Mouse (Mus musculus) heart, embryonic 11.5 days (tissue): ENCODE data around the gene Ltbp4. TPM values are rescaled to one million over a fixed set of nuclear protein-coding genes. Genes with fewer than 3 reads are reported as not detected.

Experiments used
- ATAC-seq: fragments of 200-750 bp; cut with Nextera tagmentation; replicated peaks from 2 replicates; pipeline ENCODE4 v1.8.0; 2017; ENCODE audit warnings: moderate library complexity; ENCODE audit not compliant: insufficient number of reproducible peaks, low FRiP score, low TSS enrichment
- H3K27ac ChIP-seq: fragments of 300-500 bp; sonication (generic); 2 replicates; pipeline ENCODE4 v1.5.1; 2014; ENCODE audit warnings: mild to moderate bottlenecking, low read depth, low read length
- H3K27me3 ChIP-seq: fragments of 300-500 bp; sonication (generic); 2 replicates; pipeline ENCODE4 v1.6.1; 2014; ENCODE audit warnings: mild to moderate bottlenecking, low read length, mixed read lengths; ENCODE audit not compliant: control insufficient read depth, insufficient read depth
- H3K36me3 ChIP-seq: fragments of 300-500 bp; sonication (generic); 2 replicates; pipeline ENCODE4 v1.6.1; 2014; ENCODE audit warnings: mild to moderate bottlenecking, low read length, moderate library complexity, mixed read lengths; ENCODE audit not compliant: control insufficient read depth, insufficient read depth
- H3K4me1 ChIP-seq: fragments of 300-500 bp; sonication (generic); 2 replicates; pipeline ENCODE4 v1.6.1; 2014; ENCODE audit warnings: low read length; ENCODE audit not compliant: control insufficient read depth, insufficient read depth
- H3K4me2 ChIP-seq: fragments of 300-500 bp; sonication (generic); 2 replicates; pipeline ENCODE4 v1.6.1; 2014; ENCODE audit warnings: mild to moderate bottlenecking, moderate library complexity
- H3K4me3 ChIP-seq: fragments of 300-500 bp; sonication (generic); 2 replicates; pipeline ENCODE4 v1.5.1; 2014; ENCODE audit warnings: low read depth, low read length
- H3K9ac ChIP-seq: fragments of 300-500 bp; sonication (generic); 2 replicates; pipeline ENCODE4 v1.6.1; 2014; ENCODE audit warnings: mild to moderate bottlenecking, low read depth, low read length, moderate library complexity
- H3K9me3 ChIP-seq: fragments of 300-500 bp; sonication (generic); replicated peaks from 2 replicates; pipeline ENCODE4 v1.6.1; 2016; ENCODE audit warnings: low read length; ENCODE audit not compliant: control insufficient read depth
- WGBS: fragments of 180-500 bp; shearing (Covaris S2); extraction: QIAGEN DNeasy Blood & Tissue Kit; methylation state at CpG from one replicate; pipeline ENCODE4 v1.1.7; 2014; ENCODE audit not compliant: insufficient replicate concordance; 5-methylcytosine and 5-hydroxymethylcytosine counted together
- polyA plus RNA-seq: library from polyadenylated mRNA; unstranded; fragments of >200 nt; fragmentation: Nextera tagmentation; extraction: Ambion mirVana; gene quantifications from 2 replicates; pipeline ENCODE4 v1.2.1, GENCODE M21; 2014

Ltbp4 gene
- polyA plus RNA-seq, 1 experiment from 2014 or later = 28.9 TPM

DNA sequence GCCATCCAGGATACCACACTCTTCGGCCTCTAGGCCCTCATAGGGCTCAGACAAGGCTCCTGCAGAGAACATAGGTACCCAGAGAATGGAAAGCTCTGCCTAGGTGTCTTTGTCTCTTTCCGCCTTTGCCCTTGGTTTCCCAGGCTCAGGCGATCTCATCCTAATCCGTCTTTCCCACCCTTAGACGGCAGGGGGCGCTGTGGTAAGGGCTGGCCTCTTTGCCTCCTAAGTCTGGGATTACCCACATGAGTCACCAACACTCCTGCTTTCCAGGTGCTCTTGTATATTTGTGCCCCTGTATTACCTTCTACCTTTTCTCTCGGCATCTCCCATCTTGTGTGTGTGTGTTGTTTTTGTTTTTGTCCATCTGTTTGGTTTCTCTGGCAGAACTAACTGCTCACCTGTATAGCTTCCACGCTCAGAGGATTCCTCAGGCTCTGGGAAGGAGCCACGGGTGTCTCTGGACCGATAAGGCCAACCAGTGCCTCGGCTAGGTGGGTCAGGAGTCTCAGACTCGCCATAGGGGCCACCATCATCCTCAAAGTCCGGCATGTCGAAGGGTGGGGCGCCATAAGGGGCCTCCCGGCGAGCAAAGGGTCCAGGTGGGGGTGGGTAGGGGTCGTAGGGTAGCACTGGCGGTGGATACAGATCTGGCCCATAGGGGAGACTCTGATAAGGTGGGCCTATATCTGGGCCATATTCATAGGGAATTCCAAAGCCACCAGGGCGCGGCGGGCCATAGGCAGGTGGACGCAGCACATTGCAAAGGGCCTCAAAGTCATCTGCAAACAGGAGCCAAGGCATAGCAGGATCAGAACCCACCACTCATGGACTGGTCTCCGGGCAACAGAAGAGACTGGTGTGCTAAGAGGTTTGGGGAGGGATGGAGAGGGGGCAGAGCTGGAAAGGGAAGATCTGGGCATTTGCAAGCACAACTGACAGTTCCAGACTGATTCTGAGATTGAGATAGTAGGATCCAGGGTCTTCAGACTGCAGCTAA is 31.0 kb downstream of the Ltbp4 start:
- Histone ChIP-seq H3K27me3 (peaks cover 29% of the 10 kb centered on the region), H3K4me2 (no peak overlapping the region), H3K4me1 (peaks cover 3% of the 10 kb centered on the region), H3K27ac (no peak overlapping the region), H3K9ac (no peak overlapping the region), H3K9me3 (no peaks in the 10 kb centered on the region), H3K36me3 (no peaks in the 10 kb centered on the region), H3K4me3 (no peak overlapping the region)
- 68% methylated on average over 24 of the region's 24 CpGs for WGBS
- no peak for ATAC-seq

DNA sequence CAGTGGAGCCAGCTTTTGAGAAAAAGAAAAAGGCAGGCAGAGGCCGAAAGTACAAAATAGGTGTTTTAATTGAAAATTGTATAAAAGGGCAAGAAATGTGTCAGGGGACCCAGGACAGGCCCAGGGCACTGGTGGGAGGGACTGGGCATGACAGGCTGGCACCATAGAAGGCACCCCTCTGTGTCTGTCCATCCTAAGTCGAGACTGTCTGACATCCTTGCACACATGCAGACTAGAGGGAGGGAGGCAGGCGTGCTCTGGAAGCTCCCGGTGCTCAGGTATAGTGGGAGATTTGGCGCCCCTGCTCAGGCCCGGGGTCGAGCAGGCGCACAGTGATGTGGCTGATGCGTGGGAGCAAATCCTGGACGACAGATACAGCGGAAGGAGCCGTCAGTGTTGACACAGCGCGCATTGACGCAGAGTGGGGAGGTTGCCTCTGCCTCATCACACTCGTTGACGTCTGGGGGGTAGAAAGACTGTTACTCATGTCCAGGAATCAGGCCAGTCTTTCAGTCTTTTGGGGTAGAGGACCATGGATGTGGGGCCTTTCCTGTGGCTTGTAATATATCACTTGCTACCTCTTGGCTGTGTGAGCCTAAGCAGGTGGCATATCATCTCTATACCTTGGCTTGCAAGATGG is 32.3 kb downstream of the Ltbp4 start:
- Histone ChIP-seq H3K4me1 (peaks cover 3% of the 10 kb centered on the region), H3K27me3 (peaks cover 19% of the 10 kb centered on the region), H3K27ac (no peak overlapping the region), H3K9ac (no peak overlapping the region), H3K9me3 (no peaks in the 10 kb centered on the region), H3K36me3 (no peaks in the 10 kb centered on the region), H3K4me3 (no peak overlapping the region), H3K4me2 (no peak overlapping the region)
- 74% methylated on average over 17 of the region's 17 CpGs for WGBS
- no peak for ATAC-seq

GRCm38 (mm10) chr7:27302172-27302571 is 35.3 kb downstream of the Ltbp4 start:
- Histone ChIP-seq H3K27ac (no peak overlapping the region), H3K27me3 (peaks cover 12% of the 10 kb centered on the region; the same call in 1 of the 2 replicates), H3K4me3 (no peak overlapping the region), H3K9me3 (no peaks in the 10 kb centered on the region), H3K9ac (no peak overlapping the region), H3K4me1 (no peaks in the 10 kb centered on the region), H3K4me2 (no peak overlapping the region), H3K36me3 (no peaks in the 10 kb centered on the region)
- ATAC-seq = peak; percentile 29; the same call in 1 of the 2 replicates
- WGBS = 10% methylated on average over 11 of the region's 11 CpGs

DNA sequence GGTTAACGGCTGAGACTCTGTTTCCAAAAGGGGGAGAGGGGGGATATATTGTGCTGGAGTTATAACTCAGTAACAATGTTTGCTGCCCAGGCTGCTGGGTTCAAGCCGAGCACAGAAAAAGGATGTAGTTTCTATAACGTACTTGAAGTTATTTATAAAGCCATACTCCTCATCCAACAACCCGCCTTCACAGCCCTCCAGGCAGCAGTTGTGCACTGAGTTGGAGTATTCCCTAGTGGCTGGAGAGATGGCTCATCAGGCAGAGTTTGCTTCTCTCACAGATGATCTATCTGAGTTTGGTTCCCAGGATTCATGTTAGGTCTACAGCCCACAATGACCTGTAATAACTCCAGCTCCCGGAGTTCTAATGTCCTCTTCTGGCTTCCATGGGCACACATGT is 36.7 kb downstream of the Ltbp4 start:
- 82% methylated on average over 5 of the region's 5 CpGs for WGBS
- H3K9ac ChIP-seq = no peak overlapping the region
- H3K36me3 ChIP-seq = no peaks in the 10 kb centered on the region
- no peak overlapping the region for H3K4me3 ChIP-seq
- no peak overlapping the region for H3K4me2 ChIP-seq
- no peaks in the 10 kb centered on the region for H3K4me1 ChIP-seq
- no peak overlapping the region for H3K27ac ChIP-seq
- H3K27me3 ChIP-seq = peaks cover 12% of the 10 kb centered on the region; the same call in 1 of the 2 replicates
- no peak for ATAC-seq
- no peaks in the 10 kb centered on the region for H3K9me3 ChIP-seq

DNA sequence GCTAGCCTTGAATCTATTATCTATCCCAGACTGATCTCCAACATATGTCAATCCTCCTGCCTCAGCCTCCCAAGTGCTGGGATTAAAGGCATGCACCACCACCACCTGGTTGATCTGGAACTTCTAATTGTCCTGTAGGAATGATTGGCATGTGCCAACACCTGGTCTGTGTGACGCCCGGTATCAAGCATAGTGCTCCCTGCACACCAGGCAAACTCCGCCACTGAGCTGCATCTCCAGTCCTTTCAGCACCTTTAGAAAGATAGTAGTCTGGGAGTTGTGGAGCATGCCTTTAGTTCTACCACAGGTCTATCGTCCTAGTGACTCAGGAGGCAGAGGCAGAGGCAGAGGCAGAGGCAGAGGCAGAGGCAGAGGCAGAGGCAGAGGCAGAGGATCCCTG is 37.1 kb downstream of the Ltbp4 start:
- 71% methylated on average over 4 of the region's 4 CpGs for WGBS
- H3K9ac ChIP-seq = no peak overlapping the region
- no peaks in the 10 kb centered on the region for H3K9me3 ChIP-seq
- no peak overlapping the region for H3K27ac ChIP-seq
- no peaks in the 10 kb centered on the region for H3K4me1 ChIP-seq
- H3K36me3 ChIP-seq = no peaks in the 10 kb centered on the region
- no peak overlapping the region for H3K4me2 ChIP-seq
- H3K4me3 ChIP-seq = no peak overlapping the region
- H3K27me3 ChIP-seq = peaks cover 10% of the 10 kb centered on the region; the same call in 1 of the 2 replicates
- no peak for ATAC-seq

DNA sequence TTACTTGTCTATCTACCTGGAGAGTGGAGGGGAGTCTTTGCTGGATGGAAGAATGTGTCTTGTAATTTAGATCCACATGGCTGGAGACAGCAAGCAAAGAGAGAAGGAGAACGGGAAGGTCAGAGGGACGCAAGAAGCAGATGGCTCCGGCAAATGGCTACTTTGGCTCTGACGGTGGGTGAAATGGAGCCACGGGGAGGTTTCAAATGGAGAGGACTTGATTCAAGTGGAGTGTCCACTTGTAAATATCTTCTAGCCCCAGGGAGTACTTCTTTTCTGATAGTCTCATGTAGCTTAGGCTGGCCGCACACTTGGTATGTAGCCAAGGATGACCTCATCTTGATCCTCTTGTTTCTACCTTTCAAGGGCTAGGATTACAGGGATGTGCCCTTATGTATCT is 38.7 kb downstream of the Ltbp4 start:
- WGBS = 83% methylated on average over 6 of the region's 6 CpGs
- no peaks in the 10 kb centered on the region; the same call in 1 of the 2 replicates for H3K9me3 ChIP-seq
- H3K4me3 ChIP-seq = no peak overlapping the region
- no peak overlapping the region for H3K4me2 ChIP-seq
- no peak overlapping the region for H3K27ac ChIP-seq
- H3K36me3 ChIP-seq = no peaks in the 10 kb centered on the region
- H3K27me3 ChIP-seq = peaks cover under 1% of the 10 kb centered on the region; the same call in 1 of the 2 replicates
- no peak overlapping the region for H3K9ac ChIP-seq
- no peak for ATAC-seq
- no peaks in the 10 kb centered on the region for H3K4me1 ChIP-seq

GRCm38 (mm10) chr7:27298033-27298610 is 39.4 kb downstream of the Ltbp4 start:
- Histone ChIP-seq H3K4me2 (no peak overlapping the region), H3K9me3 (no peaks in the 10 kb centered on the region; the same call in 1 of the 2 replicates), H3K9ac (no peak overlapping the region), H3K4me3 (no peak overlapping the region), H3K4me1 (no peaks in the 10 kb centered on the region), H3K27me3 (no peaks in the 10 kb centered on the region), H3K27ac (no peak overlapping the region), H3K36me3 (no peaks in the 10 kb centered on the region)
- ATAC-seq = no peak
- WGBS = 77% methylated on average over 16 of the region's 16 CpGs

DNA sequence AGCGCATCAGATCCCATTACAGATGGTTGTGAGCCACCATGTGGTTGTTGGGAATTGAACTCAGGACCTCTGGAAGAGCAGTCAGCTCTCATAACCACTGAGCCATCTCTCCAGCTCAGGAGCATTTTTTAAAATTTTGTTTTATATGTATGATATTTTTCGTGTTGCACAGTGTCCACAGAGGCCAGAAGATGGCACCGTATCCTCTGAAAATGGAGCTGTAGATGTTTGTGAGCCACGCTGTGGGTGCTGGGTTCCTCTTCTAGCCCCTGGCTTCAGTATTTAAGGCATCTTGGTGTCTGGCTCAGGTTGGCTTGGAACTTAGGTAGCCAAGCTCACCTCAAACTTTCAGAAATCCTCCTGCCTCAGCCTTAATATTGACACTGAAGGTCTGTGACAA is 41.0 kb downstream of the Ltbp4 start:
- no peaks in the 10 kb centered on the region for H3K36me3 ChIP-seq
- ATAC-seq = no peak
- H3K9ac ChIP-seq = no peak overlapping the region
- no peak overlapping the region for H3K4me3 ChIP-seq
- no peaks in the 10 kb centered on the region for H3K27me3 ChIP-seq
- H3K4me1 ChIP-seq = no peaks in the 10 kb centered on the region
- H3K9me3 ChIP-seq = no peaks in the 10 kb centered on the region; the same call in 1 of the 2 replicates
- H3K4me2 ChIP-seq = no peak overlapping the region
- H3K27ac ChIP-seq = no peak overlapping the region
- 85% methylated on average over 4 of the region's 4 CpGs for WGBS
